Mouse (Mus musculus) ZHBTc4 (cell line): ENCODE data around the gene S100z.
A peak's percentile ranks its signal among the peaks of the same experiment; 100 is the strongest.

Experiments
- DNase-seq: peaks from one replicate; pipeline ENCODE4 v3.0.0-alpha.2; 2011; ENCODE audit warnings: low read depth, low spot score

S100z gene

GRCm38 (mm10) chr13:95478671-95479413, at the start of gene S100z:
S100z (minus strand) TSS chr13:95478721.
- DNase-seq: no peak

GRCm38 (mm10) chr13:95524674-95525491, 46.4 kb upstream of the S100z start, which contains the start of gene F2rl1:
F2rl1 (minus strand) TSS chr13:95525227.
- peak; percentile 88 for DNase-seq

DNA sequence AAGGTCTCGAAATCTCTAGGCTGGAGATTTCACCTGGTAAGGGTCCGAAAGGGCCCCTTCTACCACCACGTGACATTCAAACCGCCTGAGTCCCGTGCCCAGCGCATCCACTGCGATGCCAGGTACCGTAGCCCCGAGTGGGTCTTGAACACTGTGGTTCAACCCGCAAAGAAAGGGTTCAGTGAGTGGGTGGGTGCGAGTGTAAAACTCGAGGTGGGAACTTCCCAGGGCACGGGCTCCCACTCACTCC, 45.8 kb upstream of the S100z start:
- no peak for DNase-seq

DNA sequence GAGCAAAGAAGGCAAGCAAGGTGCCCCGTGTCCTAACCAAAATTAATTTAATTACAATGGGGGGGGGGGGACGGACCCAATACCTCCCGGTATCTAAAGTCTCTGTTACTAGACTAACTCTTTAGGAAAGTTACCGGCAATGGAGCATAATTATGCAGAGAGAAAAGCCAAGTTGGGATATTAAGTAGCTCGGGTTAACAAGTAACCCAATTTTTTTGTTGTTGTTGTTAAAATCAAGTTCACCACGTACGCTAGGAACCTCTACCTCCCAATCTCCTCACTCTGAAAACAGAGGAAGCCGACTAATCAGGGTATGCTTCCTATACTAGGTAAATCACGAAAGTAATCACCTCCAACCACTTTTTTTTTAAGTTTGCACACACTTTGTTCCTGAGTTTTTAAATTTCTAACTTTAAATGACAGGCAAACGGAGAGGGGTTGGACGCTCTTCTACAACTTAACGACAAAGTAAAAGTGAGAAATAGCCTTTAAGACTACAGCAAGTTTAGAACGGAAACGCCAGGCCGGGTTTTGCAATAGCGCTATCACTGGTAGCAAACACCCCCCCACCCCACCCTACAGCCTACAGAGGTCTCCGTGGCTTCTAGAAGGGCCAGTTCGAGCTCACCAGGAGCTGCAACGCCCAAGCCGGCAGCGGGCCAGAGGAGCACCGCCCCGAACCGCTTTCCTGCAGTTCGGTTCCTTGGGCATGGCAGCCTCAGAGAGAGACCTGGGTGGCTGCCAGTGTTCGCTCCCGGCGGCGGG, 45.3 kb upstream of the S100z start:
- DNase-seq: peak; percentile 64

DNA sequence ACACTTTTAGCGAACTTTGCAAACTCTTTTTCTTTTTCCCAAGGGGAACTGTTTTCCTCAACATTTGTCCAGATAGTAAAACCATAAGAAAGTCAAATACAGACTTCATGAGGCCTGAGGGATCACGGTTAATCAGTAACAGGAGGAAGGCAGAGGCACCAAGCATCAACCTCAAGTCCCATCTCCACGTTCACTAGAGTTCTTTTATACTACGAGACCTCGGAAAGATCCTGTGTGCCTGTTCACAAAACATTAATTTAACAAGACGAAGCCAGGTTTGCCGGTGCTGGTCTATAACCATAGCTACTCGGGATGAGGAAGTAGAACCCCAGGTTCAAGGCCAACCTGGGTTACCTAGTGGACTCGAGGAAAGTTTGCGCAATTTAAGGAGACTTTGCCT, 43.7 kb upstream of the S100z start:
- DNase-seq: no peak

- no peak for DNase-seq
These were observed 42.5 kb upstream of the S100z start for GRCm38 (mm10) chr13:95521029-95521428.

DNA sequence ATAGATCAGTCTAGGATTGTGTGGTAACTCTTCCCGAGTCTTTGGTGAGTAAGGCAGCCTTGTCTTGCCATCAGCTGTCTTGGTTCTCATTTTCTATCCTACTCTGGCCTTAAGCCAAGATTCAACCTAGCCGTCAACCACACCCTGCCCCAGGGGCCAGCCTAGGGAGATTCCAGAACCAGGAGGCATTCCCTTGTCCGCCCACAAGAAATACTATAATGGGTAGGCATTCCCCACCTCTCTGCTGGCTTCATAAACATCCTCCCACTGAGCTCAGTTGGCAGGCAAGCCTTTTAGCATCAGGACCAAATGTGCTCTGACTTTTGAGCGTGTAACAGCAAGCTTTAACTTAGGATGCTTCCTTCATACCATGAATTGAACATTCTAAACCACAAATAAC, 36.2 kb upstream of the S100z start:
- DNase-seq: peak; percentile 87

DNA sequence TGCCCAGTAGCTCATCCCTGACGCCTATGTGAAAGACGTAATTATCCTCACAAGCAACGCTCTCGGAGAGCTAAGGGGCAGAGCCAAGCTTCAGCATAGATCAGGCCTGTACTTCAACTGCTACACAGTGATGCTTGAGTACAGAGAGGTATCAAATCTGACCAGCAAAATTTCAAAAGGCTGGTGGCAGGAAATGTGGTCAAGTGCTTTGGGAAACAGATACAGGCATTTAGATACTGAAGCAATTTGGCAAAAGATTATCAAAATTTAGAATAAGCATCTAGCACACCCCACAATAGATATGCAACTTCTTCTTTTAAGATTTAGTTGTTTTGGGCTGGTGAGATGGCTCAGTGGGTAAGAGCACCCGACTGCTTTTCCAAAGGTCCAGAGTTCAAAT, 31.5 kb upstream of the S100z start:
- no peak for DNase-seq

DNA sequence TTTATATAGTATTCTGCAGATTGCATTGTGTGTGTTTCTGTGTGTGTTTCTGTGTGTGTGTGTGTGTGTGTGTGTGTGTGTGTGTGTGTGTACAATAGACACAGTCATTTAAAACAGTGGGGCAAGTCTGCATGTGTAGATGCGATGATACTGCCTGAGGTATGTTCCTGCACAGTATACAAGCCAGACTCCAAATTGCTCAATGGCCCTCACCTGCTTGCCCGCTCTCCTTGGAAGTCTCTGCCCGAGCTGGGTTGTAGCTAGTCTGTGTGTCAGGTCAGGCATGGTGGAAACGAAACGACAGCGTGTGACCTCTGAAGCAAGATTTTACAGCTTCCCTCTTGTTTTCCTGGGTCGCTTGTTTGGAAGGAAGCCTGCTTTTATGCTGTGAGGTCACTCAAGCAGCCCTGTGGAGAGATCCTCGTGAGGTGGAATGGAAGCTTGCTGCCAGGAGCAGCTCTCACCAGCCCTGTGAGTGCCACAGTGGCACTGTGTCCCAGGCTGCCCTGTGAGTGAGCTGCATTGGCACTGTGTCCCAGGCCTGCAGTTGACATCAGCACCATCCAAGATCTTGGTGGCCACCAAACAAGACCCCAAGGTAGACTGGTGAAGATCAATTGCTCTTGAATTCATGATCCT, 24.9 kb upstream of the S100z start:
- DNase-seq: no peak

- DNase-seq: no peak
These were observed 18.1 kb upstream of the S100z start for GRCm38 (mm10) chr13:95496601-95497000.

- DNase-seq: no peak
These were observed 16.3 kb upstream of the S100z start for GRCm38 (mm10) chr13:95494812-95495211.

DNA sequence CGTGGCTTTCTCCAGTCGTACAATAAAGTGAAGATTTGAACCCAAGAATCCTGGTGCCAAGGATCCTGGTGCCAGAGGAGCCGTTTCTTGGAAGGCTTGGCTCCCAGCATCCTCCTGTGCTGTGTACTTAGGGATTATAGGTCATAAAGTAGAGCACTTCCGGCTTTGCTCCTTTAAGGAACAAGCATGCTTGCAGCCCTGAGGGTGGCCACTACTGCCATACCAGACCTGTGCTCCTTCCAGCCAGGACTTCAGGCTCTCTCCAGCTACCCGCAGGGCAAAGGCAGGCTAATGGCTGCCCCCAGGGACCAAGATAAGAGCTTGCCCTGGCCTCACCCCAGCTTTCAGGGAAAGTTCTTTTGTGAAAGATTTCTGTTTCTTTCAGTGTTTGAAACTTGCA, 14.8 kb upstream of the S100z start:
- no peak for DNase-seq

GRCm38 (mm10) chr13:95491327-95491726, 12.8 kb upstream of the S100z start:
- no peak for DNase-seq

- DNase-seq: no peak
These were observed 6.1 kb upstream of the S100z start for GRCm38 (mm10) chr13:95484664-95485063.

DNA sequence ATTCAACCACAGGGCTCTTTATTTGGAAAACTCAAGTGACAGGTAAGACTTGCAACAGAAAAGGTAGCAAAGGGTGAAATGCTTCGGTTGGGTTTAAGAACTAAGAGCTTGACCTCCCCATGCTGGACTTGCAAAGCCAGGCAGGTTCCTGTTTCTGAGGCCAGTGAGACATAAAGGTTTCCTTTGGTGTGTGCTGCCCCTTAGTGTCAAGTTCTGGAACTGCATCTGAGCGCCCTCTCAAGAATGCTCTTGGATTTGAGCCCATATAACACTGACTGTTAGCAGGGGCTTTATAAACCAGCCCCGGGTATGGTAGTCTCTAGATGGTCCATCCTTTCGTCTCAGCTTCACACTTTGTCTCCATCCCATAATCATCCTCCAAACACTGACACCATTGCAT, 2.9 kb upstream of the S100z start:
- DNase-seq: peak; percentile 77

DNA sequence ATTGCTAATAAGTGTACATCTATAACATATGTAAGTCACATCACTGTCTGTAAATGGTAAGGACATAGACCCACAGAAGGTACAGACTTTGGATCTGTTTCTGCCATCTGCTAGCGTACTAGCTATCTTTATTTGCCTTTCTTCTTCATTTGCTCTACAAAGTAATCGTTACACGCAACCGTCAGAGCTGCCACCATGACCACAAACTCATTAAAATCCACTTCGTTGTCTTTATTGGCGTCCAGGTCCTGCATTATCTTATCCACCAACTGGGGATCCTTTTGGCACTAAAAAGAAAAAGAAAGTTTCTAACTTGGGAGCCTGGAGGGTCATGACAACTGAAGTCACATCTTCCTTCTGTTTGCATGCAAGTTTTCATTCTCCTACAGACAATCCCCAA, 1.3 kb downstream of the S100z start:
- no peak for DNase-seq

DNA sequence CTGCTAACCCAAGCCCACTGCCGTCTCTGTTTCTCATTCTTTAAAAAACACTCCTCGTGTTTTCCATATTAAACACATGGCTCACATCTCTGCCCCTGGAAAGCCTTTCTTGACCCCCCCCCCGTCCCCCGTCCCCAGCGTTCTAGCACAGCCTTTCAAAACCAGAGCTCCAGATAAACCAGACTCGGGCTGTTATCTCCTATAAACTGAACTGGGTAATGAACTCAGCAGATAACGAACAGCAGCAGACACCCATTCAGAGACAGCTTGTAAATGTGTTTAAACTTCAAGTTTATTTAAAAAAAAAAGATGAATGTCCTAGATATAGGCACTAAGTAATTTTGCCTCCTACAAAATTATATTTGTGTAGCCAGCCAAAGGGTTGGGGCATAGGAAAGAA, 3.4 kb downstream of the S100z start:
- no peak for DNase-seq

- DNase-seq: no peak
These were observed 4.2 kb downstream of the S100z start for GRCm38 (mm10) chr13:95474294-95474693.

GRCm38 (mm10) chr13:95470970-95471369, 7.6 kb downstream of the S100z start:
- peak; percentile 68 for DNase-seq

- DNase-seq: no peak
These were observed 27.0 kb downstream of the S100z start for GRCm38 (mm10) chr13:95451529-95451928.

- no peak for DNase-seq
These were observed 27.8 kb downstream of the S100z start for GRCm38 (mm10) chr13:95450636-95451210.

DNA sequence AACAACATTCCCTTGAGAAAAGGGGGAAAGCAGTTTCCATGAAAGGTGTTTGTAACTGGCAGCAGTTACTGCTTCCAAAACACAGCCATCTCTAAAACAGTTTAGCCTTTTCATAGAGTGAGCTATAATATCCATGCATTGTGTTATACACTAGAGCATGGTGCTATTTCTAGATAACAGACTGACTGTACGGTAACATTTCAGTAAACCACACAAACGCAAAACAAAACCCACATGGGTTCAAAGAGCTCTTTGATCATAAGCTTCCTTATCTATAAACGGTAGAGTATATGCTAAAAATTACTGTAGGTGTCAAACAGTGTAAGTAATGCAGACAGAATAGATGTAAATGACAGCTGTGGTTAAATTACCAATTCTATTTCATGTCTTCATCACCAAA, 28.8 kb downstream of the S100z start:
- no peak for DNase-seq
